Mouse (Mus musculus) urinary bladder, adult 18-20 months (tissue): ENCODE results near the gene Mdn1.

Experiments
- DNase-seq, 2 experiments: peaks; one replicate each; pipeline ENCODE4 v3.0.0; 2022; ENCODE audit warnings: low spot score in 2 of 2, mixed read lengths in 2 of 2

The Mdn1 gene

GRCm38 (mm10) chr4:32787110-32787509 is 130.2 kb downstream of the Mdn1 start:
- no peak for DNase-seq

- DNase-seq = no peak
Observed at GRCm38 (mm10) chr4:32789020-32789419, 132.1 kb downstream of the Mdn1 start.

- no peak for DNase-seq
Observed at GRCm38 (mm10) chr4:32798976-32799375, 142.1 kb downstream of the Mdn1 start.

- peak; percentile 70 to 86 for DNase-seq
Observed at GRCm38 (mm10) chr4:32799966-32800576, 143.2 kb downstream of the Mdn1 start, which contains the start of gene Lyrm2. Lyrm2 (plus strand) TSS chr4:32800253.

GRCm38 (mm10) chr4:32800577-32801170 is 143.8 kb downstream of the Mdn1 start:
- DNase-seq = no peak

- DNase-seq = no peak
Observed at GRCm38 (mm10) chr4:32817478-32817877, 160.6 kb downstream of the Mdn1 start.

GRCm38 (mm10) chr4:32820676-32821075 is 163.8 kb downstream of the Mdn1 start:
- DNase-seq = no peak

GRCm38 (mm10) chr4:32824254-32824653 is 167.3 kb downstream of the Mdn1 start:
- peak in 1 of 2 experiments; percentile 9 for DNase-seq
